Mouse (Mus musculus) hindbrain, embryonic 11.5 days (tissue): Measurements from ENCODE around the gene Senp2. TPM values are rescaled to one million over a fixed set of nuclear protein-coding genes. Genes with fewer than 3 reads are reported as not detected.

Experiments used
- ATAC-seq: fragments of 200-750 bp; cut with Nextera tagmentation; 2 replicates; pipeline ENCODE4 v1.8.0; 2017; ENCODE audit warnings: mild to moderate bottlenecking, moderate TSS enrichment, moderate library complexity; ENCODE audit not compliant: low FRiP score
- DNase-seq: peaks from one replicate; pipeline ENCODE4 v3.0.0-alpha.2; 2015; ENCODE audit warnings: low spot score
- H3K27ac ChIP-seq: fragments of 300-500 bp; sonication (generic); 2 replicates; pipeline ENCODE4 v1.5.1; 2014; ENCODE audit warnings: mild to moderate bottlenecking, low read depth, low read length
- H3K27me3 ChIP-seq: fragments of 300-500 bp; sonication (generic); 2 replicates; pipeline ENCODE4 v1.6.1; 2014; ENCODE audit warnings: mild to moderate bottlenecking, low read length, moderate library complexity, mixed read lengths; ENCODE audit not compliant: control insufficient read depth, insufficient read depth
- H3K36me3 ChIP-seq: fragments of 300-500 bp; sonication (generic); 2 replicates; pipeline ENCODE4 v1.6.1; 2014; ENCODE audit warnings: mild to moderate bottlenecking, low read length, moderate library complexity, mixed read lengths; ENCODE audit not compliant: control insufficient read depth, insufficient read depth
- H3K4me1 ChIP-seq: fragments of 300-500 bp; sonication (generic); replicated peaks from 2 replicates; pipeline ENCODE4 v1.6.1; 2014; ENCODE audit warnings: low read length, mixed read lengths; ENCODE audit not compliant: control insufficient read depth, insufficient read depth
- H3K4me2 ChIP-seq: fragments of 300-500 bp; sonication (generic); replicated peaks from 2 replicates; pipeline ENCODE4 v1.6.1; 2014; ENCODE audit warnings: mild to moderate bottlenecking, low read depth, low read length
- H3K4me3 ChIP-seq: fragments of 300-500 bp; sonication (generic); 2 replicates; pipeline ENCODE4 v1.5.1; 2014; ENCODE audit warnings: low read depth, low read length
- H3K9ac ChIP-seq: fragments of 300-500 bp; sonication (generic); 2 replicates; pipeline ENCODE4 v1.6.1; 2014; ENCODE audit warnings: low read depth, low read length
- H3K9me3 ChIP-seq: fragments of 300-500 bp; sonication (generic); 2 replicates; pipeline ENCODE4 v1.6.1; 2016; ENCODE audit warnings: low read length; ENCODE audit not compliant: control insufficient read depth
- WGBS: fragments of 180-500 bp; shearing (Covaris S2); extraction: QIAGEN DNeasy Blood & Tissue Kit; methylation state at CpG from one replicate; pipeline ENCODE4 v1.1.7; 2014; 5-methylcytosine and 5-hydroxymethylcytosine counted together
- polyA plus RNA-seq: library from polyadenylated mRNA; unstranded; fragments of >200 nt; fragmentation: Nextera tagmentation; extraction: Ambion mirVana; gene quantifications from 2 replicates; pipeline ENCODE4 v1.2.1, GENCODE M21; 2014

Gene Senp2
- polyA plus RNA-seq, 1 experiment from 2014 or later = 66.1 TPM

DNA sequence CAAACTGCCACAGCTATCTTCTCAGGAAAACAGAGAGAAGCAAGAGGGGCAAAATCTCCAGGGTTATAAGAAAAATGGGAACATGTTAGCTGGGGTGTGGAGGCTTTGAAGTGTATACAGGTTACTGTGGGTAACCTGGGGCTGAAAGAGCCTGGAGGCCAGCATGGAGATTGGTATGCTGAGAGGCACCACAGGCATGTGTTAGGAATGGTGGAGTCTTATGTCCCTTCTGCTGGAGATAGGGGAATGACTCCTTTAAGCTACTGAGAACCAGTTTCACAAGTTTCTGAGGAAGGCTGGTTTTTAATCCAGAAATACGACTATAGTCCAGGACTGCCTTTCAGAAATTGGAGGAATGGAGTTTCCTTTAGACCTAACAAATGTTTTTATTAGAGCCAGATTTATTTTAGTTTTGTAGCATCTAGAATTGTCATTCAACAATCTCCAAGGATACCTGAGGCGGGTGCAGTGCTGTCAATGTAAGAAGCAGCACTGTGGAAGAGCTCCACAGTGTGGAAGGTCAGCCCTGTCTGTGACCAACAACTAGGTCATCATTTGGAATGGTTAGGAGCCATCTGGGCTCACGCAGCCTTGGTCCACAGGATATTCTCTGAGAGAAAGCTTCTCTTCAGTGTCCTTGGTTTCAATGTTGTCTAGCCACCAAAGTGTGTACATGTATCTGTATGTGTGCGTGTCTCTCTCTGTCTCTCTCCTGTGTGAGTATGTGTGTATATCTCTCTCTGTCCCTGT is 9.2 kb upstream of the Senp2 start:
- Histone ChIP-seq H3K27ac (no peak overlapping the region), H3K27me3 (no peaks in the 10 kb centered on the region), H3K4me2 (no peak overlapping the region), H3K9ac (no peak overlapping the region), H3K4me1 (no peaks in the 10 kb centered on the region), H3K36me3 (no peaks in the 10 kb centered on the region), H3K9me3 (no peaks in the 10 kb centered on the region), H3K4me3 (no peak overlapping the region)
- ATAC-seq (no peak), DNase-seq (no peak)
- WGBS = 79% methylated on average over 4 of the region's 4 CpGs

- no peak overlapping the region for H3K4me3 ChIP-seq
- no peaks in the 10 kb centered on the region for H3K27me3 ChIP-seq
- H3K4me2 ChIP-seq = no peak overlapping the region
- DNase-seq (no peak), ATAC-seq (no peak)
- H3K9ac ChIP-seq = no peak overlapping the region
- 78% methylated on average over 4 of the region's 4 CpGs for WGBS
- no peak overlapping the region for H3K27ac ChIP-seq
- H3K4me1 ChIP-seq = no peaks in the 10 kb centered on the region
- no peaks in the 10 kb centered on the region for H3K9me3 ChIP-seq
- H3K36me3 ChIP-seq = no peaks in the 10 kb centered on the region
Observed at GRCm38 (mm10) chr16:22001172-22001571, 8.1 kb upstream of the Senp2 start.

GRCm38 (mm10) chr16:22001606-22002005 is 7.7 kb upstream of the Senp2 start:
- DNase-seq (no peak), ATAC-seq (no peak)
- Histone ChIP-seq H3K36me3 (no peaks in the 10 kb centered on the region), H3K9ac (no peak overlapping the region), H3K4me3 (no peak overlapping the region), H3K9me3 (no peaks in the 10 kb centered on the region), H3K27ac (no peak overlapping the region), H3K27me3 (no peaks in the 10 kb centered on the region), H3K4me1 (no peaks in the 10 kb centered on the region), H3K4me2 (no peak overlapping the region)
- 62% methylated on average over 3 of the region's 3 CpGs for WGBS

- ATAC-seq (peak; percentile 75), DNase-seq (no peak)
- no peak overlapping the region for H3K27ac ChIP-seq
- H3K36me3 ChIP-seq = no peaks in the 10 kb centered on the region
- no peaks in the 10 kb centered on the region for H3K9me3 ChIP-seq
- peak overlapping the region; percentile 70 for H3K4me3 ChIP-seq
- peak overlapping the region; percentile 66 for H3K9ac ChIP-seq
- H3K4me1 ChIP-seq = no peaks in the 10 kb centered on the region
- peak overlapping the region; percentile 85 for H3K4me2 ChIP-seq
- H3K27me3 ChIP-seq = no peaks in the 10 kb centered on the region
- WGBS = 0% methylated on average over 43 of the region's 51 CpGs
Observed at GRCm38 (mm10) chr16:22009596-22009995, 312 bp downstream of the Senp2 start.

- H3K4me1 ChIP-seq = no peaks in the 10 kb centered on the region
- DNase-seq (no peak), ATAC-seq (no peak)
- WGBS = 86% methylated on average over 1 of the region's 1 CpGs
- no peak overlapping the region for H3K4me2 ChIP-seq
- no peak overlapping the region for H3K27ac ChIP-seq
- H3K4me3 ChIP-seq = no peak overlapping the region
- H3K9ac ChIP-seq = no peak overlapping the region
- H3K9me3 ChIP-seq = no peaks in the 10 kb centered on the region
- H3K27me3 ChIP-seq = no peaks in the 10 kb centered on the region
- peaks cover 2% of the 10 kb centered on the region; the same call in 1 of the 2 replicates for H3K36me3 ChIP-seq
Observed at GRCm38 (mm10) chr16:22015569-22015968, 6.3 kb downstream of the Senp2 start.

GRCm38 (mm10) chr16:22022122-22022521 is 12.8 kb downstream of the Senp2 start:
- peaks cover 8% of the 10 kb centered on the region; the same call in 1 of the 2 replicates for H3K36me3 ChIP-seq
- peaks cover 4% of the 10 kb centered on the region; the same call in 1 of the 2 replicates for H3K9me3 ChIP-seq
- H3K4me3 ChIP-seq = no peak overlapping the region
- H3K4me1 ChIP-seq = no peaks in the 10 kb centered on the region
- no peak overlapping the region for H3K9ac ChIP-seq
- H3K27ac ChIP-seq = no peak overlapping the region
- DNase-seq (peak; percentile 39), ATAC-seq (no peak)
- 98% methylated on average over 2 of the region's 2 CpGs for WGBS
- H3K27me3 ChIP-seq = no peaks in the 10 kb centered on the region
- H3K4me2 ChIP-seq = no peak overlapping the region

DNA sequence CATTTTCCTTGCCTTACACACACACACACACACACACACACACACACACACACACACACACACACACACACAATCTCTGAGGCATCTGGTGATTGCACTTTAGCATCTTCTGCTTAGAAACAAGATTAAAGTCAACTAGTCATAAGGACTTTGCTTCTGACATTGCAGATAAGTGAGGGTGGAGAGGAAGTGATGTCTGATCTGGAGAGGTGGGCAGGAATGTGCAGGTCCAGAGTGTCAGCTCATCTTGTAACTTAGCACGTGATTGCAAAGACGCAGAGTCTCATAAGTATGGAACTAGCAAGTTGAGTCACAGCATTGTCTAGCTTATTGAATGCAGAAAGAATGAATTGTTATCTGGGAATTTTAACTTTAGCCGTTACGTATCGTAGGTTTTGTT is 18.2 kb downstream of the Senp2 start:
- H3K9me3 ChIP-seq = no peaks in the 10 kb centered on the region
- 0 out of 2 replicates have a peak, but pooled peaks cover 3% of the 10 kb centered on the region for H3K36me3 ChIP-seq
- no peaks in the 10 kb centered on the region for H3K4me1 ChIP-seq
- no peaks in the 10 kb centered on the region for H3K27me3 ChIP-seq
- no peak overlapping the region for H3K9ac ChIP-seq
- H3K4me3 ChIP-seq = no peak overlapping the region
- no peak for DNase-seq
- no peak overlapping the region for H3K4me2 ChIP-seq
- no peak for ATAC-seq
- no peak overlapping the region for H3K27ac ChIP-seq
- WGBS = 96% methylated on average over 5 of the region's 5 CpGs

- no peaks in the 10 kb centered on the region for H3K27me3 ChIP-seq
- DNase-seq = no peak
Observed at GRCm38 (mm10) chr16:22038554-22038953, 29.3 kb downstream of the Senp2 start.

DNA sequence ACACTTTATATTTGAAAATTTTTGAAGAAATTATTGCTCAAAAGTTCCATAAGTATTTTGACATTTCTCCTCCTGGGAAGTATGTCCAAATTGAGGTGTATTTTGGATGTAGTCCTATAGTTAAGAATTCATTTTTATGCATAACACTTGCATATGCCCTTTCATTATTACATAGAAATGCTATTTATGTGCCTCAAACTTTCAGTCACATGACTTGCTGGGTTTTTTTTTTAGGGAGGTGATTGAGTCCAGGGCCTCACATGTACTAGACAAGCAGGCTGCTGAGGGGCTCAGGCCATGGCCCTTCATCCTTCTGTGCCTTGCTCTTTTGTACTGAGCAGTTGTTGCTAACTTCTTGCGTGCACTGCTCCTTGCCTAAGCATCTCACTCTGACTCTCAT is 30.7 kb downstream of the Senp2 start:
- Histone ChIP-seq H3K9me3 (no peaks in the 10 kb centered on the region), H3K36me3 (0 out of 2 replicates have a peak, but pooled peaks cover 16% of the 10 kb centered on the region), H3K27me3 (no peaks in the 10 kb centered on the region), H3K4me3 (no peak overlapping the region), H3K9ac (no peak overlapping the region), H3K4me2 (no peak overlapping the region), H3K27ac (no peak overlapping the region), H3K4me1 (no peaks in the 10 kb centered on the region)
- WGBS = 96% methylated on average over 1 of the region's 1 CpGs
- ATAC-seq (no peak), DNase-seq (no peak)

More at GRCm38 (mm10) chr16:22038554-22038953, 29.3 kb downstream of the Senp2 start:
- Histone ChIP-seq H3K4me1 (no peaks in the 10 kb centered on the region), H3K4me3 (no peak overlapping the region), H3K4me2 (no peak overlapping the region), H3K36me3 (0 out of 2 replicates have a peak, but pooled peaks cover 10% of the 10 kb centered on the region), H3K9me3 (no peaks in the 10 kb centered on the region), H3K9ac (no peak overlapping the region), H3K27ac (no peak overlapping the region)
- 92% methylated on average over 10 of the region's 10 CpGs for WGBS
- no peak for ATAC-seq
